Mouse (Mus musculus): ENCODE measurements around the gene Cttnbp2nl. TPM values are rescaled to one million over a fixed set of nuclear protein-coding genes. Genes with fewer than 3 reads are reported as not detected.
A peak's percentile ranks its signal among the peaks of the same experiment; 100 is the strongest.

The Cttnbp2nl gene
- total RNA-seq, 2 experiments from 2014 or later = 20.7 to 21.6 TPM

GRCm38 (mm10) chr3:105014908-105015307 is 38.0 kb downstream of the Cttnbp2nl start:
- no peak for DNase-seq

- peak in 1 of 2 experiments; percentile 47 for DNase-seq
Observed at GRCm38 (mm10) chr3:105012696-105013313, 40.1 kb downstream of the Cttnbp2nl start.

GRCm38 (mm10) chr3:105011883-105012282 is 41.1 kb downstream of the Cttnbp2nl start:
- DNase-seq = no peak

GRCm38 (mm10) chr3:105010681-105011339 is 42.1 kb downstream of the Cttnbp2nl start:
- DNase-seq = no peak

GRCm38 (mm10) chr3:105008070-105008469 is 44.9 kb downstream of the Cttnbp2nl start:
- no peak for DNase-seq

- no peak for DNase-seq
Observed at GRCm38 (mm10) chr3:105006101-105006500, 46.8 kb downstream of the Cttnbp2nl start.

- no peak for DNase-seq
Observed at GRCm38 (mm10) chr3:105005561-105006065, 47.3 kb downstream of the Cttnbp2nl start.

- DNase-seq = no peak
Observed at GRCm38 (mm10) chr3:105005011-105005410, 47.9 kb downstream of the Cttnbp2nl start.

- DNase-seq = no peak
Observed at GRCm38 (mm10) chr3:105003960-105004463, 48.9 kb downstream of the Cttnbp2nl start.

- peak in 1 of 2 experiments; percentile 32 for DNase-seq
Observed at GRCm38 (mm10) chr3:105001374-105001773, 51.6 kb downstream of the Cttnbp2nl start.

- DNase-seq = no peak
Observed at GRCm38 (mm10) chr3:105000561-105000960, 52.4 kb downstream of the Cttnbp2nl start.

- DNase-seq = no peak
Observed at GRCm38 (mm10) chr3:104997563-104997962, 55.4 kb downstream of the Cttnbp2nl start.

GRCm38 (mm10) chr3:104995707-104996106 is 57.2 kb downstream of the Cttnbp2nl start:
- DNase-seq = no peak

GRCm38 (mm10) chr3:104994415-104994841 is 58.5 kb downstream of the Cttnbp2nl start:
- DNase-seq = no peak

GRCm38 (mm10) chr3:104993800-104994199 is 59.1 kb downstream of the Cttnbp2nl start:
- DNase-seq = peak in 1 of 2 experiments; percentile 48

- DNase-seq = peak; percentile 92 to 97
Observed at GRCm38 (mm10) chr3:104992709-104993388, 60.1 kb downstream of the Cttnbp2nl start.

GRCm38 (mm10) chr3:104991703-104992102 is 61.2 kb downstream of the Cttnbp2nl start:
- no peak for DNase-seq

- DNase-seq = no peak
Observed at GRCm38 (mm10) chr3:104987884-104988283, 65.1 kb downstream of the Cttnbp2nl start.

- no peak for DNase-seq
Observed at GRCm38 (mm10) chr3:104979735-104980134, 73.2 kb downstream of the Cttnbp2nl start.

- DNase-seq = peak; percentile 91 to 98
Observed at GRCm38 (mm10) chr3:104967548-104968300, 85.2 kb downstream of the Cttnbp2nl start.

- no peak for DNase-seq
Observed at GRCm38 (mm10) chr3:104965991-104966554, 86.9 kb downstream of the Cttnbp2nl start.

All from heart, adult 18-20 months (tissue).